Mouse (Mus musculus): ENCODE results near the gene Zscan4-ps2. TPM values are rescaled to one million over a fixed set of nuclear protein-coding genes. Genes with fewer than 3 reads are reported as not detected.
"Not testable (repeated sequence)": the region's sequence is repeated elsewhere in the genome, so short reads cannot be mapped to it uniquely, and the experiment has no call there.

The Zscan4-ps2 gene
- not detected in 2 replicates for polyA plus RNA-seq (2014; fragmentation: Nextera tagmentation; extraction: Ambion mirVana)

DNA sequence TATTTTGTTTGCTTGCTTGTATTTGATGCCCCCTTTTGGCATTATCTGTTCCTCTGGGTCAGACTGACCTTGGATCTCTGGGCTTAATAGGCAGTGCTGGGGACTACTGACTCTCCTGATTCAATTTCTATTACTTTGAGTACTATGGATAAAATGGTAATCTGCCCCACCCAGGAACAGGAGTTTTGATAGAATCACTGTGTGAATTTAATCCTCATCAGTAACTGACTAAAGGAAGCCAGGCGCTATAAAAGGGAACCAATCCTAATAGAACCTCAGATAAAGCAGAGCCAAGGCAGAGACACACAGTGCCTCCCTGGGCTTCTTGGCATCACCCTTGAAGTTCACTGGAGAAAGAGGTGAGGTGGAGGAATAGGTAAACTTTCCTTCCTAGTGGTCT, at the start of gene Zscan4-ps2:
Zscan4-ps2 (plus strand) TSS at position 301 of the 400 bp plus-strand sequence.
- not testable (repeated sequence) for H3K4me2 ChIP-seq; DNase-seq; H3K4me3 ChIP-seq (ENCODE audit: low read depth, low read length); H3K9ac ChIP-seq; H3K4me1 ChIP-seq (ENCODE audit: insufficient read depth); H3K27ac ChIP-seq (ENCODE audit: low read depth); ATAC-seq (ENCODE audit: insufficient read depth); H3K36me3 ChIP-seq (ENCODE audit: insufficient read depth); H3K9me3 ChIP-seq (ENCODE audit: low read depth, low read length); H3K27me3 ChIP-seq (ENCODE audit: insufficient read depth, low read length)
- WGBS: 86% methylated on average over 1 of the region's 1 CpGs

Other genes starting within 250 kb of the Zscan4-ps2 start
- not detected in 2 replicates for gene Zscan4e, start 203.6 kb upstream of the Zscan4-ps2 start, polyA plus RNA-seq (2014; fragmentation: Nextera tagmentation; extraction: Ambion mirVana)
- not detected in 2 replicates for gene Zscan4f, start 116.4 kb upstream of the Zscan4-ps2 start, polyA plus RNA-seq (2014; fragmentation: Nextera tagmentation; extraction: Ambion mirVana)
- not detected in 2 replicates for gene Zscan4-ps3, start 95.0 kb downstream of the Zscan4-ps2 start, polyA plus RNA-seq (2014; fragmentation: Nextera tagmentation; extraction: Ambion mirVana)
- not detected in 2 replicates for gene Vmn1r72, start 165.8 kb downstream of the Zscan4-ps2 start, polyA plus RNA-seq (2014; fragmentation: Nextera tagmentation; extraction: Ambion mirVana)
- not detected in 2 replicates for gene Vmn1r73, start 216.0 kb downstream of the Zscan4-ps2 start, polyA plus RNA-seq (2014; fragmentation: Nextera tagmentation; extraction: Ambion mirVana)